Mouse (Mus musculus) hematopoietic multipotent progenitor cell, adult 10-12 weeks (in vitro differentiated cells): Measurements from ENCODE around the gene Fibp. TPM values are rescaled to one million over a fixed set of nuclear protein-coding genes. Genes with fewer than 3 reads are reported as not detected.

Experiments
- polyA plus RNA-seq: library from polyadenylated mRNA; stranded (reverse); fragments of >175 nt; gene quantifications from 2 replicates; pipeline ENCODE4 v1.2.3, GENCODE M21; 2012; ENCODE audit warnings: low replicate concordance

Gene Fibp
- 31.3 and 343 TPM in 2 replicates for polyA plus RNA-seq

DNA sequence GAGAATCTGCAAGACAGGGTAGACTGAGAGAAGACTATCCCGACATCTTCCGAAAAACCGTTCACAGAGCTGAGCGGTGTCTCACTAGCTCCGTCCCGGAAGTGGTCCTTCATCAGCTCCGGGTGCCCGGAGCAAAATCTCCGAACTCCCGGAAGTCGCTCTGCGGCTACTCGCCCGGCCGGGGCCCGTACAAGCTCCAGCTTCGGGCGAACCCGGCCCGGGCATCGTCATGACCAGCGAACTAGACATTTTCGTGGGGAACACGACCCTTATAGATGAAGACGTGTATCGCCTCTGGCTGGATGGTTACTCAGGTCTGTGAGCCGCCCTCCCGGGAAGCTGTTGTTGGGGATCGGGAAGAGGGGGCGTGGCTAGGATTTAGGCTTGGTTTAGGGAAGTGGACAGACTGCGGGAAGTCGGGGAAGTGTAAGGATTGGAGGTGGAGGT is at the start of gene Fibp:
Fibp (plus strand) TSS at position 151 of the 447 bp plus-strand sequence.

DNA sequence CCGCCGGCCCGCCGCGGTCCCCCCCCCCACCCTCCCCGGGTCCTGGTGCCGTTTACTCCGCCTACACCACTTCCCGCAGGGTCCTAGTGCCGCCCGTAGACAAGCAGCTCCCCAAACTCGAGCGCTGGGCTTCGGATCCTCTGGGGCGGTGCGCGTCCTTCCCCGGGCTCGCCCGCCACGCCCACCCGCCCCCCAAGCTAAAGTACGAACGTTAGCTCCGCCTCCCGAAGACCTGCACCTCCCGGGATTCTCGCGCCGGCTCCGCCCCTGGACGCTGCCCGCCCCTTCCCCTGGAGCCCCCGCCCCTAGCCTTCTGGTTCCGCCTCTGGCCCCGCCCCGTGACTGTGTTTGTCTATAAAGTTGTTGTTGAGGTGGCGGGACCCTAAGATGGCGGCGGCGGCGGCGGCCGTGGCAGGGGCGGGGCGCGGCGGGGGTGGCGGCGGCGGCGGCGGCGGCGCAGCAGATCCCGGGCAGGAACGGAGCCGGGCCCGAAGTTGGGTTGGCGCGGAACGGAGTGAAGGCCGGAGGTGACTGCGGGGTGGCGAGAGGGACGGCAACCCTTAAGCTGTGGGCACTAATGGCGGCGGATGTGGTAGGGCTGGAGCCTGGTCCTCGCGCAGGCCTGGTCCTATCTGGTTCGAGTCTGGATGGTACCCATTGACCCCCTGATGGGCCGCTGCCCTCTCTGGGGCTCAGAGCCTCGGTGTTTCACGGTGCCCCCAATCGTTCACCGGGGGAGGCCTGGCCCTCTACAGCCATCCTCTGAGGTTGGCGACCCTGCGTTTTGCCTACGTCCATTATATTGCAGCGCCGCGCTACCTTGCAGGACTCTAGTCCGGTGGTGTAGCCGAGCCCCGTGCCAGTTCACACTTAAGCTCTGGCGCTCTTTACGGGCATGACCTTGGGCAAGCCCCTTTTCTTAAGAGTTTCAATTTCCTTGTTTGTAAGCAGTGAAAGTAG is 35.4 kb upstream of the Fibp start, which contains the start of the genes Drap1 and AI837181:
Drap1 (minus strand) TSS at position 198 of the 960 bp plus-strand sequence.
AI837181 (plus strand) TSS at position 363 of the 960 bp plus-strand sequence.

GRCm38 (mm10) chr19:5447515-5448353 is 12.7 kb upstream of the Fibp start, which contains the start of gene Fosl1:
Gene Fosl1 (plus strand): TSS chr19:5447547.

DNA sequence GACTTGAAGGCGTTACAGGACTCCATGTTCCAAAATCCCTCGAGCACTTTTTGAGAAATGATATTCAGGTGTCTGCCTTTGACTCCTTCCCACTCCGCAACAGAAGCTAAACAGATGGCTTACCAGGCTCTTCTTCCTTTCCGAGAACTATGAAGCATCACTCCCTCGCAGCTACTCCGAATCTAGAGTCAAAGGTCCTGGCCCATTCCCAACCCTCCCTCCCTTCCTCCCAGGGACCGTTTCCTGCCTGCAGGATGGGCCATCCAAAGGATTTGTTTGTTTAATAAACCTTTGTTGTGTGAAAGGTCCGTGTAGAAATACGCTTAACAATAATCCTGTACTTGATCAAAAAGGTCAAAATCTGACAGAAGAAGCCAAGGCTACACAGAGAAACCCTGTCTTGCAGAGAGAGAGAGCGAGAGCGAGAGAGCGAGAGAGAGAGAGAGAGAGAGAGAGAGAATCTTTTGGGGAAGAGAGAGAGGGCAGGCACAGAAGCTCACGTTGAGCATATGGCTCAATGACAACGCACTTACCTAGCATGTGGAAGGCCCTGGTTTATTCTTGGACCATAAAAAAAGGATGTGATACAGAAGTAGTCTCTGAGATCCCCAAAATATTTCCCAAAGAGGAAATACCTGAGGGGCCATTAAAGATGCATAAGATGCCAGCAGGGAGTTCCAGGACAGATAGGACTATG is 2.5 kb upstream of the Fibp start, which contains the start of gene Ccdc85b:
Ccdc85b (minus strand) TSS at position 149 of the 697 bp plus-strand sequence.

DNA sequence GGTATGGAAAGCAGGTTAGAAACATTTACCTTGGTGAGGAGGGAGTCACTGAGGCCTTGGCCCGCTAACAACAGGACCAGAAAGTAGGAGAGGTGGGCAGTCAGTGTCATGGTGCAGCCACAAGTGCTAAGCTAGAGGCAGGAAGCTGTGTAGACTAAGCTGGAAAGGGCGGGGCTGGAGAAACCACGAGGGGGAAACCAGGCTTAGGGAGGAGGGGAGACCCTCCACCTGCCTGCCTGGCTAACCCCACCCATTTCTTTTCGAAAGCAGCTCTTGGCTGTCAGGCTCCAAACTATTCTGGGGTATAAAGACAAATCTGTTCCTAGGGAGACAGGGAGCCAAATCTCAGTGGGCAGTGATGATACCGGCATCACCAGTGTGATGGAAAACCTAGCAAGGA is 8.0 kb downstream of the Fibp start, which contains the start of gene Ctsw:
Ctsw (minus strand) TSS at position 134 of the 400 bp plus-strand sequence.

GRCm38 (mm10) chr19:5473720-5474119 is 13.3 kb downstream of the Fibp start, which contains the start of gene Efemp2:
Gene Efemp2 (plus strand): TSS chr19:5473954.

DNA sequence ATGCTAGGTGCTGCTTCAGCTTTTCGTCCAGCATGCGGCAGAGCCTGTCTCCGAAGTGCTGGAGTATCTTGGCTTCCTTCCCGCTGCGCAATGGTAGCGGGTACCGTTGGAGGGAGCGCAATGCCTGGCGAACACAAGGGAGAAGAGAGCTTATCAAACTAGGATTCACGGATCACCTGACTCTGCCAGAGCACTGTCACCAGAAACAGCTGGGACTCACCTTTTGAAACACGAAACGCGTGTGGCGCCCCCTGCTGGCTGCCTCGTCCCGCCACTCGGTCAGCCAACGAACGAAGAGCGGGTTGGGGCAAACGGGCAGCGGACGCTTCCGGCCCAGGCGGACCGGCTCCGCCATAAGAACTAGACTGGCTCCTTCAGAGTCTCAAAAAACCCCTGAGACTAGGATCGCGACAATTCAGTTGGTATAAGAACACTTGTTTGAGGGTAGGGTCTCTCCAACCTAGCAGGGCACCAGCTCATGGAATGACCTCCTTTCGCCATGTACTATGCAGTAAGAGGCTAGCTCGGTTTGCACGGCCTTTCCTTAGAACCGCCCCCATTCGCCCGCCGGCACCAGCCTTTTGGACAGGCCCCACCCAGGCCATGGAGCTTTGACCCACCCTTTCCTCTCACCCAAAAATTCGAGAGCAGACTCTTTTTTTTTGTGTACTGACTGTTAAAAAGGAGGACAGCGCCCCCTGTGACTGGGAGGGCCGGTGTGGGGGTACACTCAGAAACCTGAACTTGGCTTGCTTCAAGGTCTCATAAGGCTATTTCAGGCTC is 27.5 kb downstream of the Fibp start, which contains the start of gene Mus81:
Mus81 (minus strand) TSS at position 635 of the 783 bp plus-strand sequence.

DNA sequence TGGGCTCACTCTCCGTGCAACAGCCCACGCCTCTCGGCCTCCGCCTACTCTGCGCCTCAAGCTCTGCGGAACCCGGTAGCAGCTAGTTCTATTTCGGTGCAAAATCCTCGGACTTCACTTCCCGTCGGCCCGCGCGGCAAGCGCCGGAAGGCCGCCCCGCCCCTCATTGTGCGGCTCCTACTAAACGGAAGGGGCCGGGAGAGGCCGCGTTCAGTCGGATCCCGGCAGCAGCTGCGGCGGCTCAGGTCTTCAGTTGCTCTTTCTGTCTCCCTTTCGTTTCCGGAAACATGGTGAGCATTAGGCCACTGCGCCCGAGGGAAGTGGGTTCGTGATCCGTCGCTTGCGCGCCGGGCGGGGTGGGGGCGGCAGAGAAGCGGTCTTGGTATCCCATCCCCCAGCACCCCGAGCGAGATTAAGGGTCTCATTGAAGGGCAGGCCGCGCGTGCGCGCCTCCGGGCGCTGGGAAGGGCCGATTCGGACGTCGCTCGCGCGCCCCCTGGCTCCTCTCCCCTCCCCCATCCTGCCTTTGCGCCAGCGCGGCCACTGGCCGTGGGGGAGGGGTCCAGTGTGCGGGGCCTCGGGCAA is 30.0 kb downstream of the Fibp start, which contains the start of gene Cfl1:
Cfl1 (plus strand) TSS at position 143 of the 585 bp plus-strand sequence.

GRCm38 (mm10) chr19:5503687-5504086 is 43.3 kb downstream of the Fibp start, which contains the start of gene 1700020D05Rik:
Gene 1700020D05Rik (minus strand): TSS chr19:5503787.

DNA sequence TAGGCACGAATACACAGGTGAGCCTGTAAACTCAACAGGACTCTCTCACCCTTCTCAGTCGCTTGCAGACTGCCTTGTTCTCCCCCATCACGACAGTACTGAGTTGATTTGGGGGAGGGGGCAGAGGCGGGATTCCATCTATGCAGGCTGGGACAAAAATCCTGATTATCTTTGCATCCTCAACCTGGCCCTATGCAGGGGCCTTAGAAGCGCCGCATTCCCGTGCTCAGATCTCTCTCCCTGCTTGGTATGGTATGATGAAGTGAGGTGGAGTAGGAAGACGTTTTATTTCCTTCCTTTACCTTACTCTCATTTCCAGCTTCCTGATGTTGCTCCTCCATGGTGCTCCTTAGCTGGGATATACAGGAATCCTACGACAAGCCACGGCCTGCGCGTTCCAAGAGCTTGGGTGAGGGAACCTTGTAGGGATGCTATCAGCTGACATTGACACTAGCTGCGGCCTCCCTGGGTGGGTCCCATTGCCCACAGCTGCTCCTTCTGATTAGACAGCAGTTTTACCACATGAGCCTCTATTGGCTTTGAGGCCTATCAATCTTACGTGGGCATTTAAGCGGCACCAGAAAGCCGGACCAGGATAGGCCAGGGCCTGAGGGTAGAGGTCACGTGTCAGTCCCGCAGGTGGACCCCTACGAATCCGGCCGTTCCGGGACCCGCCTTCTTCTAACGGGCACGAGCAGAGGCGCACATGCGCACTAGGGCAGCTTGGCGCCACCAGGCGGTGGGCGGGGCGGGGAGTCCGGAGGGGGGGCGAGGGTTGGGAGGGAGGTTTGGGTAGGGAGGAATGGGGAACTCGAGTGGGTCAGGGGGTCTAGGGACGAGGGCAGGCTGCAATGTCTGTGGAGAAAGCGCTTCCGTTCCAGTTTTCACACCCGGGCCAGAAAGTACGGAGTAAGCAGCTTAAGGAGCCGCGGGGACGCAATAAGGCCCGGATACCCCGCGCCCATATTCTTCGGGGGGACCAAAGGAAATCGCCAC is 49.9 kb downstream of the Fibp start, which contains the start of gene Snx32:
Snx32 (minus strand) TSS at position 508 of the 996 bp plus-strand sequence.

Other genes with a start within 250 kb of the Fibp start
- gene Pacs1, start 187.5 kb upstream of the Fibp start, polyA plus RNA-seq, result 58.7 and 139 TPM in 2 replicates
- gene Sf3b2, start 165.2 kb upstream of the Fibp start, polyA plus RNA-seq, result 305 and 456 TPM in 2 replicates
- not detected in 2 replicates for gene Gal3st3, start 162.3 kb upstream of the Fibp start, polyA plus RNA-seq
- gene Catsper1, start 124.9 kb upstream of the Fibp start, polyA plus RNA-seq, result not detected in 2 replicates
- 0.84 TPM in 1 of 2 replicates, not detected in the other for gene Cst6, start 111.0 kb upstream of the Fibp start, polyA plus RNA-seq
- gene Eif1ad, start 93.9 kb upstream of the Fibp start, polyA plus RNA-seq, result 22.5 and 33.0 TPM in 2 replicates
- 60.4 and 65.3 TPM in 2 replicates for gene Banf1, start 93.4 kb upstream of the Fibp start, polyA plus RNA-seq
- gene Sart1, start 71.9 kb upstream of the Fibp start, polyA plus RNA-seq, result 110 and 179 TPM in 2 replicates
- gene Tsga10ip, start 58.1 kb upstream of the Fibp start, polyA plus RNA-seq, result 0.49 and 0.58 TPM in 2 replicates
- 303 and 479 TPM in 2 replicates for gene Drap1, start 35.6 kb upstream of the Fibp start, polyA plus RNA-seq
- 107 and 177 TPM in 2 replicates for gene AI837181, start 35.5 kb upstream of the Fibp start, polyA plus RNA-seq
- 0.48 and 1.9 TPM in 2 replicates for gene Fosl1, start 13.1 kb upstream of the Fibp start, polyA plus RNA-seq
- 10.9 and 19.5 TPM in 2 replicates for gene Ccdc85b, start 2.7 kb upstream of the Fibp start, polyA plus RNA-seq
- gene Ctsw, start 7.9 kb downstream of the Fibp start, polyA plus RNA-seq, result 5.4 and 7.6 TPM in 2 replicates
- gene Efemp2, start 13.3 kb downstream of the Fibp start, polyA plus RNA-seq, result 0.41 and 1.7 TPM in 2 replicates
- 61.7 and 62.0 TPM in 2 replicates for gene Mus81, start 27.8 kb downstream of the Fibp start, polyA plus RNA-seq
- 1,270 and 1,994 TPM in 2 replicates for gene Cfl1, start 29.8 kb downstream of the Fibp start, polyA plus RNA-seq
- gene 1700020D05Rik, start 43.2 kb downstream of the Fibp start, polyA plus RNA-seq, result 0.41 and 1.1 TPM in 2 replicates
- gene Snx32, start 49.9 kb downstream of the Fibp start, polyA plus RNA-seq, result 3.6 and 8.4 TPM in 2 replicates
- gene Ovol1, start 100.0 kb downstream of the Fibp start, polyA plus RNA-seq, result not detected in 2 replicates
- gene Ap5b1, start 107.4 kb downstream of the Fibp start, polyA plus RNA-seq, result 50.2 and 53.5 TPM in 2 replicates
- gene Rnaseh2c, start 141.3 kb downstream of the Fibp start, polyA plus RNA-seq, result 126 and 206 TPM in 2 replicates
- 74.4 and 113 TPM in 2 replicates for gene Kat5, start 149.6 kb downstream of the Fibp start, polyA plus RNA-seq
- gene Rela, start 176.9 kb downstream of the Fibp start, polyA plus RNA-seq, result 119 and 167 TPM in 2 replicates
- gene Sipa1, start 203.1 kb downstream of the Fibp start, polyA plus RNA-seq, result 869 and 1,782 TPM in 2 replicates
- 160 and 317 TPM in 2 replicates for gene Map3k11, start 228.1 kb downstream of the Fibp start, polyA plus RNA-seq
- gene Pcnx3, start 228.3 kb downstream of the Fibp start, polyA plus RNA-seq, result 364 and 1,099 TPM in 2 replicates
- 0.54 and 1.7 TPM in 2 replicates for gene Kcnk7, start 243.8 kb downstream of the Fibp start, polyA plus RNA-seq